Comparison of ENCODE assay signal across 8 mouse cellular contexts in genomic region chr10:9754893-9755541, GRCm38 (mm10).
DNase-seq lines count a peak whose midpoint lies in the region; ATAC-seq lines count a peak whose summit lies in the region.

No protein-coding gene starts in this region.

- no peaks in the 10 kb centered on the region for H3K9me3 ChIP-seq in forebrain, embryonic 10.5 days
- no peaks in the 10 kb centered on the region for H3K9me3 ChIP-seq in hindbrain, embryonic 16.5 days (ENCODE audit: control insufficient read depth, low read length)

- intact Hi-C loops in left cerebral cortex, postnatal 25 days (cut with DNase I) = loop anchor here (2.0 to 10.0 kb wide), 2 partner anchors 702 to 740 kb away; no protein-coding TSS in a partner anchor

- no peak overlapping the region for H3K27ac ChIP-seq in forebrain, embryonic 10.5 days
- H3K27ac ChIP-seq in hindbrain, embryonic 16.5 days (ENCODE audit: low read depth, low read length) = no peak overlapping the region

- no peak overlapping the region for H3K4me2 ChIP-seq in hindbrain, embryonic 16.5 days (ENCODE audit: low read length)

- ATAC-seq in hindbrain, embryonic 16.5 days = peak; percentile 55
- ATAC-seq in erythroid progenitor cell, adult 5-6 weeks (replicated peaks; ENCODE audit: low FRiP score, poor library complexity, severe bottlenecking) = no peak

- WGBS in forebrain, embryonic 10.5 days = 54% methylated on average over 3 of the region's 3 CpGs
- WGBS in hindbrain, embryonic 16.5 days = 48% methylated on average over 3 of the region's 3 CpGs

- H3K4me3 ChIP-seq in forebrain, embryonic 10.5 days = no peak overlapping the region
- H3K4me3 ChIP-seq in hindbrain, embryonic 16.5 days (ENCODE audit: low read length) = no peak overlapping the region

- no peaks in the 10 kb centered on the region for H3K27me3 ChIP-seq in forebrain, embryonic 10.5 days (ENCODE audit: poor library complexity, severe bottlenecking)
- H3K27me3 ChIP-seq in hindbrain, embryonic 16.5 days (replicated peaks; ENCODE audit: control insufficient read depth, insufficient read depth, low read length) = no peaks in the 10 kb centered on the region

- peak; percentile 87 for DNase-seq in testis, postnatal 10 days (ENCODE audit: low spot score)
- DNase-seq in testis, postnatal 14 days (ENCODE audit: low spot score) = no peak
- DNase-seq in adrenal gland, postnatal 36 days = peak; percentile 69 to 74
- peak; percentile 45 for DNase-seq in forebrain, embryonic 10.5 days (ENCODE audit: extremely low spot score, low spot score)
- DNase-seq in left cerebral cortex, postnatal 25 days (ENCODE audit: low spot score in 2 of 2) = peak; percentile 82 to 88
- DNase-seq in naive thymus-derived CD4-positive, alpha-beta T cell, adult 2 months (ENCODE audit: low read depth) = peak; percentile 12

- H3K36me3 ChIP-seq in forebrain, embryonic 10.5 days (replicated peaks) = peaks cover 3% of the 10 kb centered on the region
- no peaks in the 10 kb centered on the region for H3K36me3 ChIP-seq in hindbrain, embryonic 16.5 days (ENCODE audit: control insufficient read depth, insufficient read depth, low read length)

- H3K4me1 ChIP-seq in forebrain, embryonic 10.5 days = no peaks in the 10 kb centered on the region
- no peaks in the 10 kb centered on the region for H3K4me1 ChIP-seq in hindbrain, embryonic 16.5 days (ENCODE audit: control insufficient read depth, insufficient read depth, low read depth, low read length)

- no peak overlapping the region for H3K9ac ChIP-seq in hindbrain, embryonic 16.5 days (ENCODE audit: low read depth, low read length)
